Mouse (Mus musculus) stomach, embryonic 14.5 days (tissue): ENCODE results near the gene Bola1. TPM values are rescaled to one million over a fixed set of nuclear protein-coding genes. Genes with fewer than 3 reads are reported as not detected.
"Not testable (repeated sequence)": the region's sequence is repeated elsewhere in the genome, so short reads cannot be mapped to it uniquely, and the experiment has no call there.

ENCODE experiments used
- ATAC-seq: fragments of 200-750 bp; cut with Nextera tagmentation; 2 replicates; pipeline ENCODE4 v1.8.0; 2017; ENCODE audit warnings: low read depth, moderate TSS enrichment; ENCODE audit not compliant: insufficient number of reproducible peaks, insufficient read depth, low FRiP score
- H3K27ac ChIP-seq: fragments of 300-500 bp; sonication (generic); 2 replicates; pipeline ENCODE4 v1.5.1; 2014; ENCODE audit warnings: mild to moderate bottlenecking, low read length, moderate library complexity, mixed read lengths
- H3K27me3 ChIP-seq: fragments of 300-500 bp; sonication (generic); 2 replicates; pipeline ENCODE4 v1.6.1; 2014; ENCODE audit warnings: low read length, control low read depth, mixed read lengths; ENCODE audit not compliant: control insufficient read depth, insufficient read depth
- H3K36me3 ChIP-seq: fragments of 300-500 bp; sonication (generic); 2 replicates; pipeline ENCODE4 v1.6.1; 2014; ENCODE audit warnings: mild to moderate bottlenecking, control low read depth, low read length, moderate library complexity, mixed read lengths; ENCODE audit not compliant: control insufficient read depth, insufficient read depth
- H3K4me1 ChIP-seq: fragments of 300-500 bp; sonication (generic); 2 replicates; pipeline ENCODE4 v1.6.1; 2014; ENCODE audit warnings: low read length, control low read depth, mixed read lengths; ENCODE audit not compliant: control insufficient read depth, insufficient read depth
- H3K4me2 ChIP-seq: fragments of 300-500 bp; sonication (generic); replicated peaks from 2 replicates; pipeline ENCODE4 v1.6.1; 2014; ENCODE audit warnings: low read depth, low read length, control low read depth
- H3K4me3 ChIP-seq: fragments of 300-500 bp; sonication (generic); 2 replicates; pipeline ENCODE4 v1.5.1; 2014; ENCODE audit warnings: low read depth, low read length, control low read depth
- H3K9ac ChIP-seq: fragments of 300-500 bp; sonication (generic); replicated peaks from 2 replicates; pipeline ENCODE4 v1.6.1; 2014; ENCODE audit warnings: low read depth, mild to moderate bottlenecking, control low read depth, low read length, moderate library complexity, mixed read lengths
- H3K9me3 ChIP-seq: fragments of 300-500 bp; sonication (generic); 2 replicates; pipeline ENCODE4 v1.6.1; 2016; ENCODE audit warnings: low read depth, low read length, control low read depth; ENCODE audit not compliant: control insufficient read depth
- WGBS: fragments of 180-500 bp; shearing (Covaris S2); extraction: QIAGEN DNeasy Blood & Tissue Kit; methylation state at CpG from one replicate; pipeline ENCODE4 v1.1.7; 2014; 5-methylcytosine and 5-hydroxymethylcytosine counted together
- polyA plus RNA-seq: library from polyadenylated mRNA; unstranded; fragments of >200 nt; fragmentation: Nextera tagmentation; extraction: Ambion mirVana; gene quantifications from 2 replicates; pipeline ENCODE4 v1.2.1, GENCODE M21; 2014

The Bola1 gene
- polyA plus RNA-seq, 1 experiment from 2014 or later = 61.3 TPM

- H3K27ac ChIP-seq, H3K4me3 ChIP-seq, H3K4me2 ChIP-seq, H3K27me3 ChIP-seq, H3K4me1 ChIP-seq, H3K36me3 ChIP-seq, H3K9ac ChIP-seq, ATAC-seq, H3K9me3 ChIP-seq: not testable (repeated sequence)
- WGBS = 30% methylated on average over 6 of the region's 8 CpGs
Observed at GRCm38 (mm10) chr3:96198601-96199251, 20.8 kb downstream of the Bola1 start.

GRCm38 (mm10) chr3:96198181-96198580 lies 21.3 kb downstream of the Bola1 start:
- H3K9ac ChIP-seq = no peak overlapping the region
- no peaks in the 10 kb centered on the region for H3K27me3 ChIP-seq
- H3K4me2 ChIP-seq = peak overlapping the region; percentile 98
- 7% methylated on average over 6 of the region's 6 CpGs for WGBS
- H3K9me3 ChIP-seq = no peaks in the 10 kb centered on the region
- H3K4me3 ChIP-seq = peak overlapping the region; percentile 52
- H3K4me1 ChIP-seq = peaks cover 4% of the 10 kb centered on the region; the same call in 1 of the 2 replicates
- ATAC-seq = peak; percentile 56; the same call in 1 of the 2 replicates
- no peak overlapping the region for H3K27ac ChIP-seq
- H3K36me3 ChIP-seq = no peaks in the 10 kb centered on the region; the same call in 1 of the 2 replicates

- WGBS = under 1% methylated on average over 50 of the region's 50 CpGs
Observed at GRCm38 (mm10) chr3:96197129-96197749, 22.3 kb downstream of the Bola1 start.

GRCm38 (mm10) chr3:96196437-96197128 lies 22.9 kb downstream of the Bola1 start:
- H3K4me3 ChIP-seq = peak overlapping the region; percentile 52
- no peak for ATAC-seq
- WGBS = 16% methylated on average over 27 of the region's 27 CpGs

More at GRCm38 (mm10) chr3:96197129-96197749, 22.3 kb downstream of the Bola1 start:
- Histone ChIP-seq H3K27ac (peak overlapping the region; percentile 86), H3K9ac (peak overlapping the region; percentile 53), H3K36me3 (no peaks in the 10 kb centered on the region; the same call in 1 of the 2 replicates), H3K4me2 (peak overlapping the region; percentile 98), H3K27me3 (no peaks in the 10 kb centered on the region), H3K4me1 (peaks cover 4% of the 10 kb centered on the region; the same call in 1 of the 2 replicates), H3K9me3 (no peaks in the 10 kb centered on the region), H3K4me3 (peak overlapping the region; percentile 52)
- peak; percentile 88 for ATAC-seq

GRCm38 (mm10) chr3:96195616-96196313 lies 23.7 kb downstream of the Bola1 start:
- H3K4me3 ChIP-seq = no peak overlapping the region
- no peak overlapping the region for H3K9ac ChIP-seq
- no peaks in the 10 kb centered on the region; the same call in 1 of the 2 replicates for H3K36me3 ChIP-seq
- no peak overlapping the region for H3K4me2 ChIP-seq
- H3K9me3 ChIP-seq = no peaks in the 10 kb centered on the region
- H3K27ac ChIP-seq = no peak overlapping the region
- WGBS = 89% methylated on average over 11 of the region's 11 CpGs
- H3K27me3 ChIP-seq = no peaks in the 10 kb centered on the region
- ATAC-seq = no peak
- peaks cover 4% of the 10 kb centered on the region; the same call in 1 of the 2 replicates for H3K4me1 ChIP-seq

More at GRCm38 (mm10) chr3:96196437-96197128, 22.9 kb downstream of the Bola1 start:
- Histone ChIP-seq H3K4me1 (peaks cover 4% of the 10 kb centered on the region; the same call in 1 of the 2 replicates), H3K4me2 (peak overlapping the region; percentile 98), H3K9ac (peak overlapping the region; percentile 53), H3K9me3 (no peaks in the 10 kb centered on the region), H3K36me3 (no peaks in the 10 kb centered on the region; the same call in 1 of the 2 replicates), H3K27me3 (no peaks in the 10 kb centered on the region), H3K27ac (peak overlapping the region; percentile 86)

GRCm38 (mm10) chr3:96194966-96195365 lies 24.5 kb downstream of the Bola1 start:
- Histone ChIP-seq H3K27ac (no peak overlapping the region), H3K27me3 (no peaks in the 10 kb centered on the region), H3K4me3 (no peak overlapping the region), H3K4me1 (peaks cover 4% of the 10 kb centered on the region; the same call in 1 of the 2 replicates), H3K36me3 (no peaks in the 10 kb centered on the region; the same call in 1 of the 2 replicates), H3K4me2 (no peak overlapping the region), H3K9ac (no peak overlapping the region), H3K9me3 (no peaks in the 10 kb centered on the region)
- WGBS = 86% methylated on average over 10 of the region's 10 CpGs
- no peak for ATAC-seq

GRCm38 (mm10) chr3:96192977-96193376 lies 26.5 kb downstream of the Bola1 start:
- H3K27me3 ChIP-seq = no peaks in the 10 kb centered on the region
- H3K4me2 ChIP-seq = no peak overlapping the region
- H3K4me1 ChIP-seq = peaks cover 4% of the 10 kb centered on the region; the same call in 1 of the 2 replicates
- H3K9ac ChIP-seq = no peak overlapping the region
- no peak overlapping the region for H3K27ac ChIP-seq
- H3K9me3 ChIP-seq = no peaks in the 10 kb centered on the region
- ATAC-seq = no peak
- no peaks in the 10 kb centered on the region; the same call in 1 of the 2 replicates for H3K36me3 ChIP-seq
- no peak overlapping the region for H3K4me3 ChIP-seq
- WGBS = 65% methylated on average over 12 of the region's 12 CpGs

- no peak overlapping the region for H3K27ac ChIP-seq
- H3K27me3 ChIP-seq = no peaks in the 10 kb centered on the region
- no peak for ATAC-seq
- no peaks in the 10 kb centered on the region for H3K9me3 ChIP-seq
- peaks cover 13% of the 10 kb centered on the region for H3K36me3 ChIP-seq
- H3K4me1 ChIP-seq = peaks cover 17% of the 10 kb centered on the region; the same call in 1 of the 2 replicates
- H3K4me2 ChIP-seq = peak overlapping the region; percentile 76
- 14% methylated on average over 4 of the region's 4 CpGs for WGBS
- H3K9ac ChIP-seq = no peak overlapping the region
- peak overlapping the region; percentile 50; the same call in 1 of the 2 replicates for H3K4me3 ChIP-seq
Observed at GRCm38 (mm10) chr3:96182382-96182776, 37.1 kb downstream of the Bola1 start.
